Mouse (Mus musculus) layer of hippocampus, adult 8-10 months (tissue): ENCODE data around the gene Serpinb9. TPM values are rescaled to one million over a fixed set of nuclear protein-coding genes. Genes with fewer than 3 reads are reported as not detected.
"Not testable (repeated sequence)": the region's sequence is repeated elsewhere in the genome, so short reads cannot be mapped to it uniquely, and the experiment has no call there.

Experiments
- DNase-seq, 2 experiments: peaks; one replicate each; pipeline ENCODE4 v3.0.0; 2022; ENCODE audit warnings: low spot score in 2 of 2
- total RNA-seq, 4 experiments: library from RNA; stranded (reverse); gene quantifications; 2 replicates each; pipeline ENCODE4 v1.2.4; 2022

Serpinb9 gene
- total RNA-seq: 1 to 10 TPM; 5.5 to 6.5 (median 5.9) TPM

DNA sequence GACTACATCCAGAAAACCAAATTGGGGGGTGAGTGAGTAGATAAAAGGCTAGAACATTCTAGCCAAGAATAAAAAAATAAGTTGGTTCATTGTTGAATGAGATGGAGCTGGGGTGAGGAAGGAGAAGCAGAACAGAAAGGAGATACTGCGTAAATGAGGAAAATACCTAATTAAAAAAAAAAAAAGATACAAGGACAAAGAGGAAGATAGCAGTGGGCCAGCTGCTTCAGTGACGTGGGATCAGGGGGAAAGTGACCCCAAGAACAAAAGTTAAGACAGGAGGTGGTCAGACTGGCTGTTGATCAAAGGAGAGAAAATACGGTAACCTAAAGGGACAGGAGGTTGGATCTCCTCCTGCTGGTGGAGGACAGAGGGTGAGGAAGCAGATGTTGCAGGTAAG lies at the start of gene Serpinb9:
Gene Serpinb9 (plus strand): TSS at position 301 of the 400 bp plus-strand sequence.
- no peak for DNase-seq

DNA sequence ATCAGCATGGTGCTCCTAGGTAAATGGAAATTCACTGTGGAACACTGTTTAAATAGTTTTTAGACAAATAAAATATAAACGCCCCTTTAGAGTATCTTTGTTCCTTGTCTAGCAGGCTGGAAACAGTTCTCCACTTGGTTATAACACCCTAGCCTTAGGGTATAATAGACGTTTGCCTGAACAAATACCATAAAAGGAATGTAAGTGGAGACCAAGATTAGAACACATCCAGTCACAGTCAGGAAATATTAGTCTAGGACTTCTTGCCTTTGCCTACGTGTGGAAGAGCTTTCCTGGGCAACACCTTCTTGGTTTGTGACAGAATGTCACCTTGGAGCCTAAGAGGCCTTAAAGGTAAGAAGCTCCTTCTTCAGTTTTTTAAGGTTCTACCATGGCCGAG lies 46.5 kb upstream of the Serpinb9 start:
- DNase-seq: no peak

DNA sequence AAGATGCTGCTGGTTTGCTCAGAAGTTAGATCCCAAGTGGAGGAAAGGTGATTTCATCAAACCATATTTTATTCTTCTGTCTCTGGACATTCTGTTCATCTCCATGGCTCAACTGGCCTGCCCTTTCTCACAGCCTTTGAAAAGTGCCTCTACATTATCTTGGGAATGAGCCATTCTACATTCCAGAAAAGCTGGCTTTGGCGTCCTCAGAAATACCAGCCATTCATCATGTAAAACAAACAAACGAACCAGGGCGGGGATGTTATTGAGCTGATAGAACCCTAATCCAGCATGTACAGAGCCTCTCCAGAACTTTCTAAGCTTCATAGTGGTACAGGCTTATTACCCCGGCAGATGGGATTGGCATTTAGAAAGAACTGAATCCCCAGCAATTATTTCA lies 45.1 kb upstream of the Serpinb9 start:
- DNase-seq: no peak

DNA sequence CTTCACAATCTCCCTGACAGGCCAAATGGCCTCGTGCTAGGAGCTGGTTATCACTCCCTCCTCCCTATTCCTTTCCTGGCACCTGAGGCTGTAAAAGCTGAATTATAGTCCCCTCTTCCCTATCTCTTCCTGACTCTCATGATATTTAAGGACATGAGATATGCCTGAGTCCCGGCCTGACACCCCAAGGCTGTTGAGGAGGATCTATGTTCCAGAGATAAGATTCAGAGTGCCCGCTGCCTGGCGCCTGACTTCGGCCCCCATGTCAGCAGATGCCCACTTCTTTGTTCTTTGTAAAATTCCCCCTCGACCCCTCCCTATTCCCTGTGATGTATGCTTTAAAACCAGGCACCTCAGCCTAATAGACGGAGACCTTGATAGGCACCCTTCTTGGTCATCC lies 44.5 kb upstream of the Serpinb9 start:
- DNase-seq: not testable (repeated sequence)

DNA sequence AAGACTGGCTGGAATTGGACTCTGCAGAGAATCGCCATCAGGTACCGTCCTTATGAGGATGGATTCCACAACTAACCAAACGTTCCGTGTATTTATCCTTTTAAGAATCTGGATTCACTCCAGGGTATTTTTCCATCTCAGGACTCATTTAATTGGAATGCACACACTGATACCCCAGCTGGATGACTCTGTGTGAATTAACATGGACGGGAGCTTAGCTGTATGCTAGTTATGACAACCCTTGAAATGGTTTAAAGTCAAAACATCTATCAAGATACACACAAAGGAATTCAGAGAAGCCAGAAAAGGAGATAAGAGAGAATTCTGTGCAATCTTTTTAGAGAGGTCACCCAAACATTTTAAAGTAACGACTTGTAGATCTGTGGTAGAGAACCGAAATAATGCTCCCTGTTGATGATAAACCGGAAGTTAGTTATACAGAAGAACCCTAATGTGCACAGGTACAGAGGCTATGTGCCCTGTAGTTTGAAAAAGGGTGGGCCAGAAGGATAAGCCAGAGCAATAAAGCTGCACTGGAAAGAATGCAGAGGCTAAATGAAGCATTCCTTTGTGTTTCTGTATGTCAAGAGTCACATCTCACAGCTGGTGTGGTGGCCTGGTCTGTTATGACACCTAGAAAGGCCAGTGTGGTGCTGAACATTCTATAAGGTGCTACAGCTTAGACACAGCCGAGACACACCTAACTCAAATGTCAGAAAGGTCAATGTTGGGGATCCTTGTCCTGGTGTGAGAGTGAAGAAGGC lies 38.9 kb upstream of the Serpinb9 start:
- no peak for DNase-seq

DNA sequence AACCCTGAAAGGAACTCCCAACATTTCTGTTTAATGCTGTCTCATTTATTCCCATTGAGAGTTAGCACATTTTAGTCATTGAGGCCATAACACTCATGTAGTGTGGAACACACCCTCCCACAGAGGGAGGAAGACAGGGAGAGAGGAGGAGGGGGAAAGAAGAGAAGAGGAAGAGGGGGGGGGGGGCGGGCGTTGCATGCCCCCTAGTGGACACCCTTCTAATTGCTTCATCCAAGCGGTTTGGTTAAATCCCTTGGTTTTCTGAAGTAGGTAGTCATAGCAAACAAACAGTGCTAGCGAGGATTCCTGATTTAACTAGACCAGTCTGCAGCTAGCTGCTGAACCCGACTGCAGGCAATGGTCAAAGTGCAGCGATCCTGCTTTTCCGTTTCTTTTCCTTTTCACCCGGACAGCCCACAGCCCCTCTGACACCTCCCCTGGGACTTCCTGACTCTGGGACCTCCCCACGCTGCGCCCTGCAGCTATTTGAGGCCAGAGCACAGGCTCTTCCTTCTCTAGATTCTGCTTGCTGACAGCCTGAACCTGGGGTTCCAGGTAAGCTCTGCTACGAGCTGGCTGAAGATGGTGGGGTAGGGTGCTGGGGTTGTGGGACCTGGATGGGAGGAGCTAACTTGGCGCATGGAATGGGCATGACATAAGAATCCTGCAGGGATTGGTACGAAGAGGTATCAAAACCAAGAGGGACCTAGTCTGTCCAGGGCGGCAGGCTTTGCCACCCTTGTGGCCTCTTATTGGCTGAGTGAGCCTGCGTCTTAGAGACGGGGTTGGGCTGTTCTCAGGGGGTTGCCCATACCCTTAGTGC lies 37.9 kb upstream of the Serpinb9 start, which contains the start of gene Serpinb6b:
Gene Serpinb6b (plus strand): TSS at position 221 of the 823 bp plus-strand sequence.
- no peak for DNase-seq

DNA sequence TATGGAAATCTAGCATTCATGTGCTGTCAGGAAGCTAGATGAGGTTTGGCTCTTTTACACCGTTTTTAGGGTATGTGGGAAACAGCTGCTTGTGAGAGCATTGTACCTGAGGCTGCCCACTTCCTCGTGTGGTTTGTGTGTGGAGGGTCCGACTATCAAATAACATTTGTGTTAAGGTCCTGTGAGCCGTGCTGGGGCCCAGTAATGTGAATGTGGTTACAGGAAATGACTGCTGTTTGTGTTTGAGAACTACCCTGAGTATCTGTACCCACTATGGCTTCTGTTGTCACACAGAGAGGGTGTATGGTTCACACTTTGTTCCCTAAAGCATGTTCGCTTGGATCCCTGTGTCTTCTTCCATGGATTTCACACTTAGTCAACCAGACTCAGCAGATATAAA lies 36.9 kb upstream of the Serpinb9 start:
- no peak for DNase-seq

DNA sequence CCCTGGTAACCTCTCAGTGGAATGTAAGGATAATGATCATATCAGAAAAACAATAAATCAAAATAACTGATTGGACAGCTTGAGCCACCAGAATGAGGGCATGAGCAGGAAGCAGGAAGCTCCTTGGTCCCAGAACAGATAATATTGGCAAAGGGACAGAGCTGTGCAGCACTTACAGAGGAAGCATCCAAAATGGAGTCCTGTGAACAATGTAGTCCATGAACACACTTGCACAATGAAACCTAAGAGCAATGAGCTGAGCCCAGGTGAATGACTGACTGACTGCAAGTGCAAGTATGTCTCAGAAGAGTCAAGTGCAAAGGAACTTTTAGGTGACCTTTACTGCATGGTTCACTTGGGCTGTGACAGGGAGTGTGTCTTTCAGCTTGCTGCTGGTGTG lies 35.8 kb upstream of the Serpinb9 start:
- DNase-seq: no peak

DNA sequence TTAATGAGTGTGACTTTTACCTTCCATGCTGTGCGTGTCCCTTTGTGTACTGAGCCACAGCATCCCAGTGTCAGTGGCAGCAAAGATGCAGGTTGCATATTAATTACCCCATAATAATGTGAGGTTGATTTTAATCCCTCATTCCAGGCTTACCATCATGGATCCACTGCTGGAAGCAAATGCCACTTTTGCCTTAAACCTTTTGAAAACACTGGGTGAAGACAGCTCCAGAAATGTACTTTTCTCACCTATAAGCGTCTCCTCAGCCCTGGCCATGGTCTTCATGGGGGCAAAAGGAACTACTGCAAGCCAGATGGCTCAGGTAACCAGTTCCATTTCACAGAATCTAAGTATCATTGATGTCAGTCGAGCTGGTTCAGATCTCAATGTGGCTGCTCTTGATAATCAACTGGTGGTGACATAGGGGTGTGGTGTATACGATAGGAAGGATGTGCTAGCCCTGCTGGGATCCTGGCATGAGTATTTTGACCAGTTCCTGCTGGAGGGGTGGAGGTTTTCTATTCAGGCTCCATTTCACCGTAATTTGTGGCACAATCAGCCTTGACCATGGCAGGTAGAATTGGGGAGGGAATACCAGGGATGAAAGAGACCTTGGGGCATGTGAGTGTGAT lies 34.6 kb upstream of the Serpinb9 start:
- no peak for DNase-seq

DNA sequence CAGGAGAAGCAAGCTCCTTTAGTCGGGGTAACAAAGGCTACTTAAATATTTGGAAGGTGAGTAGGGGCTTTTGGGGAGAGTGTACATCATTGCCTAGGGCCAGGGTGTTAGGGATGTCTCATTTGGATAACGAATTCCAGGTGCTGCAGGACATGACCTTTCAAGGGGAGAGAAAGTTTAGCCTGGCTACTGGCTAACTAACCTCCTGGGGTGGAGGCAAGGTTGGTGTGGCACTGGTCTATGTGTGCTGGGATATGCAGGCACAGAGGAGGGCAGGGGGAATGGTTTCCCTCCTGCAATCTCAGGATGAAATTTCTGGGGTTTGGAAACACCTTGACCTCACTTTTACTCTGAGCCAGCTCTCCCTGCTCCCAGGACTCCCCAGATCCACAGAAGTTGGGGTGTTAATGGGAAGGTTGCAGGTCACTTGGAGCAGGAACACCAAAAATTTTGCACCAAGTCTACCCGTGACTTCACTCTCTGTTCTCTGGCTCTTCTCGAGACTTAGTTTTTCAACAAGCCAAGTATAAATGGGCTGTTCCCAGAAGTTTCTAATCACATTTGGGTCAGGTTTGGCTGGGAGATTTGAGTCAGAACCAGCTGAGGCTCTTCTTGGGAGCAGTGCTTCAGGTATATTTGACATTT lies 33.9 kb upstream of the Serpinb9 start:
- DNase-seq: no peak

DNA sequence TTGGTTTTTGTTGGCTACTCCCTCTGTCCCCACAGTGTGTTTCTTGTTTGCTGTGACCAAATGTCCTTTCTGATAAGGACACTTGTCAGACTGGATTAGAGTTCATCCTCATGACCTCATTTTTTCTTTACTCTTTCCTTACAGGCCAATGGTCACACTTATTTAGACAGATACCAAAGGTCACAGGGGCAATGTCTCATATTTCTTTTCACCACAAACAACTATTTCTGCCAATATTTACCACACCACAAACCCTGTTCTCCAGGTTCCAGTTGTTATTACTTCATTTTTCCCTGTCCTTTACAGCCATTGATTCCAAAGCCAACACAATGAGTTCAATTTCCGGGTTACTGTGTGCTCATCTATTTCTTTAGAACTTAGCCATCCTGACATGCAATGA lies 33.4 kb upstream of the Serpinb9 start:
- no peak for DNase-seq

DNA sequence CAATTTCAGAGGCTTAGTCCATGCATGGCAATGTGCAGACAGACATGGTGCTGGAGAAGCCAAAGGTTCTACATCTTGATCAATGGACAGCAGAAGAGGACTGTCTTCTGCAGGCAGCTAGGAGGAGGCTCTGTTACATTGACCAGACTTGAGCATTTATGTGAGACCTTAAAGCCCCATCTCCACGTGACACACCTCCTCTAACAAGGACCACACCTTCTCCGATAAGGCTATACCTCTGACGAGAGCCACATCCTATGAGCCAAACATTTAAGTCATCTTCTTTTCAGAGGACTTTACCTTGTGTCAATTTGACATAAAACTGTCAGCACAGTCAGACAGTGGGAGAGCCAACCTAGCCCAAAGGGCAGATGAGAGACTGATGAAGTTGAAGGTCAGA lies 32.3 kb upstream of the Serpinb9 start:
- DNase-seq: no peak

DNA sequence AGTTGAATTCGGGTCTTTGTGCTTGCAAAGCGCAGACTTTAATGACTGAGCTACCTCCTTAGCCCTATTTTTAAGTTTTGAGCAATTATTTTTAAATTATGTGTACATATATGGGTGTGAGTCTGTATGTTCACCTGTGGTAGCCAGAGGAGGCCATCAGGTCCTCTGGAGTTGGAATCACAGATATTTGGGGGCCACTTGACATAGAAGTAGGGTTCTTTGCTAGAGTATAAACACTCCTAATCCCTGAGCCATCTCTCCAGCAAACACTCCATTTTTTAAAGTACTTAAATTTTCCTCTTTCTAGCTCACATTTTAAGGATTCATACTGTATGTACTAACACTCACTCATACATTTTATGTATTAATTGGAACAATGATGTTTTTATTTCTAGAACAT lies 28.8 kb upstream of the Serpinb9 start:
- no peak for DNase-seq

DNA sequence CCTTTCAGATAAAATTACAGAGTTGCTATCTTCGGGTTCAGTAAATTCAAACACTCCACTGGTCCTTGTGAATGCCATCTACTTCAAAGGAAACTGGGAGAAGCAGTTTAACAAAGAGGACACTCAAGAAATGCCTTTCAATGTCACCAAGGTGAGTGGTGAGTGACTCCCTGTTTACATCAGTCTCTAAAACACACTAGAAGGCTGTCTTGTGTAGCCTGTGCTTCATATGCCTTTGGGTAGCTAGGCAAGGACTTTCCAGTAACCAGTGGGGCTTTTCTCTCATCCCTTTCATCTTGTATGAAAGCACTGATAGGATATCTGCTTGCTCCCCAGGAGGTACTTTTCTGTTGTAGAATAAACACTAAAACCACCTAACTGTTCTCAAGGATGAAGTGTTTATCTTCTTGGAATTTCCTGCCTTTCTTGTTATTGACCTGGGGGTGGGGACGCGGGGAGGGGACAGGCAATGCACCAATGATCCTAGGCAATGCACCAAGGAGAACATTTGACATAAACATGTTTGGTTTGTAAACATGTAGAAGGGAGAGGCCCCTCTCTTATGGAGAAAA lies 28.1 kb upstream of the Serpinb9 start:
- DNase-seq: no peak

DNA sequence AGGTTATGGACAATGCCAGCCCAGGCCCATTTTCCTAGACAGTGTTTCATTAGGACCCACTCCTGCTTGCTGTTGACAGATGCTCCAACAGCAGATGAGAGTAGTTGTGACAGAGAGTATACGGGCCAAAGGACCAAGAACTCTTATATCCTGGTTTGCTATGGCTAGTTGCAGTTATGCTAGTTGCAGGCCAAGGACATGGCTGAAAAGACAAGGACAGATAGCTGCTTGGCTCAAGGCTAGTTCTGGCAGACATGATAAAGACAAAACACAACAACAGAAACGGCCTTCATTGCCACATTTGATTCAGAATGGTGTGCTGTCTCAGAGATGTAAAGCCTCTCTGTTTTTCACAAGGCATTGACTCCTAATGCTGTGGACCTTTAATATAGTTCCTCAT lies 27.3 kb upstream of the Serpinb9 start:
- no peak for DNase-seq

DNA sequence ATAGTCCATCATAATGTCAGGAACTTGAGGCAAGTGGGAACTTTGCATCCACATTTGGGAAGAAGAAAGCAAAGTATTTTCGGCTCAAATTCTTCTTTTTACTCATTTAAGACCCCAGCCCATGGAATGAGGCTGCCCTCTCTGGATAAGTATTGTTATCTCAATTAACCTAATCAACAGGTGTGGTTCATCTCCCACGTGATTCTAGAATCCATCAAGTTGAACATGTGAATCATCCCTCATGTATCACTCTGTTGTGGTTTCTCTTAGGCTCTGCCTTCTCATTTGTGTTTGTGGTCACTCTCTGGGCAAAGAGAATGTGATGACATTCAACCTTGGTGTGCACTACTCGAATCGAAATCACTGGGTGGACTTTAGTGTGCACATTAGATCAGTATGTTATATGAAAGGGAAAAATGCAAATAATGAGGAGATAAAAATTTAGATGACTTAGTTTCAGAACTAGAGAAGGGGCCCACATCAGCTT lies 20.5 kb upstream of the Serpinb9 start:
- DNase-seq: no peak

DNA sequence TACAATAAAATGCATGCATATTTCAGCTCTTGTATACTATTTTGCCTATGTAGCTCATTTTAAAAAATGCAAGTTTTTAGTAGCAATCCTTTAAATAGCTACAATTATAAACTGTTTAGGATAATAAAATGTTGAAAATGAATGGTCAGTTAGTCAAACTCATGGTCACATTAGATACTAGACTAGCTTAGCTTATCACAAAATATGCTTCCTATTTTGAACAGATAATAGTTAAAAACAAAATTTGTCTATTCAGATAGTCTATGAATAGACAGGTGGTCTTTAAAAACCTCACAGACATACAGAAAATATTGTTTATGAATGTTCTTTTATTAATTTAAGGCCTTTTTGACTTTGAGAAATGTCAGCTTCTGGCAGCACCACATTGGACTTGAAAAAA lies 16.8 kb upstream of the Serpinb9 start:
- DNase-seq: no peak

DNA sequence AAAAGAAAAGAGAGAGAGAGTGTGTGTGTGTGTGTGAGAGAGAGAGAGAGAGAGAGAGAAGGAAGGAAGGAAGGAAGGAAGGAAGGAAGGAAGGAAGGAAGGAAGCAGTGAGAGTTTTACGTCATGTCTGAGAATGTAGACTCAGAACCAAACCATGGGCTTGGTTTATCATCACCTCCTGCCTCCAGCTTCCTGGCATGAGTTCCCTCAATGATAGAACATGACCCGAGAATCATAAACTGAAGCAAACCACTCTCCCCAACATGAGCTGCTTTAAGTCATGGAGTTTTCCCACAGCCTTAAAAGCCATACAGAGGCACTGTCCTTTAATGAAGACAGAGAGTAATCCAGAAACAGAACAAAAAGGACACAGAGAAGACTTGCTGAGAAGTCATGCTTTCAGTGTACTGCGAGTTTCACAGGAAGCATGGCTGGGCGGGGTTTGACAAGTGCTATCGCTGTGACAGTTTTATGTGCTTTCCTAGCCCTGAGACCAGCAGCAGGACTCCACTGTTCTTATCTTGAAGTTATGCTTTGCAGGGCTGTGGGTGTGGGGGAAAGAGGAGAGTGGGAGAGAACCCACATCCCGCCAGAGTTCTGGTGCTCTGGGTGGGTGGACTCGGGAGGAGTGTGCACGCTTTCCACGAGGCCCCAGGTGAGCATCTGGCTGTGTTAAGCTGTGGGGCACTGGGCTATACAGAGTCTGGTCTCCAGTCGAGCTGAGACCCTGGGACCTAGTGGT lies 9.7 kb upstream of the Serpinb9 start:
- no peak for DNase-seq

DNA sequence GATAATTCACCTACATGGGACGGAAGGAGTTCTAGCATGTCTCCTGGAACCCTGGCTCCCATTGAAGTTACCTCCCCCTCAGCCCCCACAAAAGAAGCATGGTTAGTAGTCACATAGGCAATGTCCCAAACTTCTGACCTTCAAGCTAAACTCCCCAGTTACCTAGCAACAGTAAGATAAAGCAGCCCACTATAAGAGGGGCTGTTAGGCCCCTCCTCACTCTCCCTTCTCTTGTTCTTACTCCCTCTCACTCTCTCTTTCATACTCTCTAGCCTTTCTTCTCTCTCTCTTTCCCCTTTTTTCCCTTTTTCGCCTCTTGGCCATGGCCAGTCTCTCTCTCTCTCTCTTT lies 9.2 kb upstream of the Serpinb9 start:
- DNase-seq: no peak

DNA sequence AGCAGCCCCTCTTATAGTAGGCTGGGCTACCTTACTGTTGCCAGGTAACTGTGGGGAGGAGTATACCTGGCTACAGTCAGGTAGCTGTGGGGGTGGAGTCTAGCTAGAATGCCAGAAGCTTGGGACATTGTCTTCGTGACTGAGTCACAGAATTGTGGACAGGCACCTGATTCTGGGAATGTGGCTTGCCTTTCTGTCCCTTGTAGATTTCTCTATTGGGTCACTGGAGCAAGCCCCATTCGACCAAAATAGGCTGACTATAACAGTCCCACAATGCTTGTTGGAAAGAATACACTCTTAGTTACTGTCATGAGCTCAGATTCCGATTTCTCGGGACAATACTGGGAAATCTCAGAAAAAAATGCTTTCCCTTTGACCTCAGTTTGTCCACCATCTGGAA lies 8.0 kb upstream of the Serpinb9 start:
- no peak for DNase-seq

DNA sequence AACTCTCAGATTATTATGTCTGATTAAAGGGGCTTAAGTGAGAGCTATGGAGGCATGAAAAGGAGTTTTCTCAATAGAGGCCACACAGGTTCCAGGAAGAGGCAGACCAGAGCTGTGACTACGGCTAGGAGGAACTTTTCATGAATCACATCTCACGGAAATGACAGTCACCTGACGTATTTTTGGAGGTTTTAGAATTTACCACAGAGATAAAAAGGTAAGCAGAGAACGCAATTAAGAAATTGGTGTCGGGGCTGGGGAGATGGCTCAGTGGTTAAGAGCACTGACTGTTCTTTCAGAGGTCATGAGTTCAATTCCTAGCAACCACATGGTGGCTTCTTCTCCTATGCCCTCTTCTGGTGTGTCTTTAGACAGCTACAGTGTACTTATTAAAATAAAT lies 1.7 kb upstream of the Serpinb9 start:
- no peak for DNase-seq
